Mouse (Mus musculus) lung, adult 2 months (tissue): ENCODE data around the gene 1700025C18Rik. TPM values are rescaled to one million over a fixed set of nuclear protein-coding genes. Genes with fewer than 3 reads are reported as not detected.

Experiments used
- DNase-seq: peaks from one replicate; pipeline ENCODE4 v3.0.0; 2022
- H3K4me1 ChIP-seq: fragments of 200-500 bp; 2 replicates; pipeline ENCODE4 v1.6.1; 2011; ENCODE audit warnings: low read length; ENCODE audit not compliant: control insufficient read depth, insufficient read depth
- H3K4me3 ChIP-seq: fragments of 200-500 bp; replicated peaks from 2 replicates; pipeline ENCODE3; 2011; ENCODE audit warnings: low read depth, mild to moderate bottlenecking, control low read depth, low read length; ENCODE audit errors: extremely low read depth
- CTCF ChIP-seq: fragments of 200-500 bp; IDR thresholded peaks from 2 replicates; pipeline ENCODE4 v1.5.1; 2011; ENCODE audit warnings: mild to moderate bottlenecking, low read length, control low read depth; ENCODE audit not compliant: insufficient read depth
- POLR2A ChIP-seq: fragments of 200-500 bp; IDR thresholded peaks from 2 replicates; pipeline ENCODE4 v1.6.1; 2011; ENCODE audit warnings: low read depth, mild to moderate bottlenecking, control low read depth, low read length, borderline replicate concordance; ENCODE audit errors: extremely low read depth
- WGBS: fragments of 180-500 bp; shearing (Covaris S2); methylation state at CpG from one replicate; pipeline ENCODE4 v1.1.7; 2018; 5-methylcytosine and 5-hydroxymethylcytosine counted together
- polyA plus RNA-seq: library from polyadenylated mRNA; depleted of rRNA; stranded (reverse); fragments of >200 nt; gene quantifications from 2 replicates; pipeline ENCODE4 v1.2.3, GENCODE M21; 2012

1700025C18Rik gene
- polyA plus RNA-seq, 1 experiment = not detected

DNA sequence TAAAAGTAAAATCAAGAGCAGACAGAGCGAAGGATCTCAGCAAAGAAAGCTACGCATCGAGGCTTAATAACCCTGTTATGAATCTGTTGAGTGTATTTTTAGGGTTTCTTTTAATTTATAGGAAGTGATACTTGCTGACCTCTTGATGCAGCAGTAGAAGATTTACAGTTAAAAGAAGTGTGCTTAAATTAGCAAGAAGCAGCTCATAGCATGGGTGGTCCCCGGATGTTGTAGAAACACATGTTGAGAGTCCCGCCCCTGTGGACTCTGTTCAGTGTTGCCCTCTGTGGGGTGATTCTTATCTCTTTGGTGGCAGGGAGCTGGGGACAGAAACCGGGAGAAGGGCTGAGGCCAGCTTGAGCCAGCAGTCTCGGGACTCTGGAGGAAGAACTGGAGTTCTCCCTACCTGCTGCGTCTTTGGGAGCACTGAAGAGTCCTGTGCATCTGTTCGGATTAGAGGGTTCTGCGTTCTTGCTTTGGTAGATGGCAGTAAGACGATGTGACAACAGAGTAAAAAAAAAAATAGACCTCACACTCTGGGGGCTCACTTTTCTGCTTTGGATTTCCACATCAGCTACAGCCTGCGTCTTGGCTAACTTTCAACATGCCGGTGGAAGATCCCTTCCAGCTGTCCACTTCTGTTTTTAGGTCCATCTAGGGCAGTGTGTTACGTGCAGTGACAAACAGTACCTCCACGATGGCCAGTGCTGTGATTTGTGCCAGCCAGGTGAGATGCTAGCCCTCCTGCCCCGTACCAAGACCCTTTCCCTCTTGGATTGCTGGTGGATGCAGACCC is 28.7 kb downstream of the 1700025C18Rik start:
- Histone ChIP-seq H3K4me1 (peaks cover under 1% of the 10 kb centered on the region; the same call in 1 of the 2 replicates), H3K4me3 (no peak overlapping the region)
- TF ChIP-seq POLR2A (no peak), CTCF (no peak)
- 53% methylated on average over 16 of the region's 16 CpGs for WGBS
- no peak for DNase-seq

DNA sequence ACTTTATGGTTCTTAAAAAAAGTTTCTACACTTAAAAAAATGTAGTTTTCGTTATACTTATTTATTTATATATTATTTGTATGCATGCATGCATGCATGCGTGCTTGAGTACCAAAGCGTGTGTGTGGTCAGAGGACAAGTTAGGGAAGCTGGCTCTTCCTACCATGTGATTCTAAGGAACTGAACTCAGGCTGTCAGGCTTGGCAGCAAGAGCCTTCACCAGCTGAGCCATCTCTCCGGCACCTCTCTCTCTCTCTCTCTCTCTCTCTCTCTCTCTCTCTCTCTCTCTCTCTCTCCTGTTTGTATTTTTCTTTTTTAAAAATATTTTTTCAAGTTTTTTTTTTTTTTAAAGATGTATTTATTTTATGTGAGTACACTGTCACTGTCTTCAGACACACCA is 30.6 kb downstream of the 1700025C18Rik start:
- Histone ChIP-seq H3K4me3 (no peak overlapping the region), H3K4me1 (peaks cover 4% of the 10 kb centered on the region)
- no peak for TF ChIP-seq POLR2A
- WGBS = 78% methylated on average over 4 of the region's 4 CpGs
- DNase-seq = no peak

DNA sequence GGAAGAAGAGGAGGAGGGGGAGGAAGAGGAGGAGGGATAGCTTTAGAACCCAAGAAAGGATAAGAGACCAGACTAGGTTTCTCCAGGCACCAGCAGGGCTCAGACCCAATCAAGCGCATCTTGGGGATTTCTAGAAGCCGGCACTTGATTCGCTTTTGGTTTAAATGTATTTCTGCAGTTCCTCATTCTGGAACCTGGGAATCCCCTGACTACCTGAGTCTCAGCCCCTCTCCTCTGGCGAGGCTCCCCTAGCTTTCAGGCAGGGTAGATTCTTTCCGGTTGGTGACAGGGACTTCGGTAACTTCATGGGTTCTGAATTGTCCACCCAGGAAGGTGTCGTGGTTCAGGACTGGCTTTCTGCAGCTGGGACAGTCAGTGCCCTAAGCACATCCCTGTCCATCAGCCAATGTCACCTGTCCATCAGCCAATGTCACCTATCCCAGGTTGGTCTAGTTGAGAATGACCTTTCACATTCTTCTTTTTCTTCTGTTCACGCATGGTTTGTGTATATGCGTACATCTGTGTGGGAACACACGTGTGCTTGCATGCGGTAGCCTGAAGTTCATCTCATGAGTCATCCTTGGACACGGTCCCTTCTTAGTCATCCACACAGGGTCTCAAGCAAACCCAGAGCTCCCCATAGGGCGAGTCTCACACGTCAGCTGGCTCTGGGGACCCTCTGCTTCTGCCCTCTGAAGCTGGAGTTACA is 34.0 kb downstream of the 1700025C18Rik start:
- Histone ChIP-seq H3K4me3 (peak overlapping the region; percentile 72), H3K4me1 (peaks cover 4% of the 10 kb centered on the region)
- no peak for TF ChIP-seq CTCF
- TF ChIP-seq POLR2A = no peak
- 62% methylated on average over 14 of the region's 14 CpGs for WGBS
- no peak for DNase-seq

GRCm38 (mm10) chr2:165055905-165056304 is 34.6 kb downstream of the 1700025C18Rik start:
- DNase-seq = peak; percentile 20
- WGBS = 4% methylated on average over 7 of the region's 7 CpGs
- TF ChIP-seq POLR2A (no peak), CTCF (no peak)
- Histone ChIP-seq H3K4me3 (peak overlapping the region; percentile 72), H3K4me1 (peaks cover 4% of the 10 kb centered on the region)

- DNase-seq = peak; percentile 56
- peak within 1 kb of the TSS; percentile 72 for H3K4me3 ChIP-seq
- TF ChIP-seq CTCF (no peak), POLR2A (peak; percentile 93; the same call in 1 of the 2 replicates)
- peaks cover 4% of the 10 kb centered on the region for H3K4me1 ChIP-seq
- whole genome bisulfite sequencing = 7% methylated on average over 25 of the region's 25 CpGs
Measured at GRCm38 (mm10) chr2:165054888-165055852, 35.4 kb downstream of the 1700025C18Rik start, which contains the start of gene Cd40. TSS of gene Cd40 (plus strand) at chr2:165055627.

GRCm38 (mm10) chr2:165051566-165051965 is 39.0 kb downstream of the 1700025C18Rik start:
- DNase-seq = no peak
- peaks cover under 1% of the 10 kb centered on the region; the same call in 1 of the 2 replicates for H3K4me1 ChIP-seq
- H3K4me3 ChIP-seq = no peak overlapping the region
- 25% methylated on average over 11 of the region's 11 CpGs for WGBS
- TF ChIP-seq POLR2A (no peak), CTCF (no peak)

GRCm38 (mm10) chr2:165050826-165051548 is 39.6 kb downstream of the 1700025C18Rik start:
- 68% methylated on average over 18 of the region's 18 CpGs for WGBS
- Histone ChIP-seq H3K4me1 (no peaks in the 10 kb centered on the region), H3K4me3 (no peak overlapping the region)
- TF ChIP-seq POLR2A = no peak
- no peak for DNase-seq

DNA sequence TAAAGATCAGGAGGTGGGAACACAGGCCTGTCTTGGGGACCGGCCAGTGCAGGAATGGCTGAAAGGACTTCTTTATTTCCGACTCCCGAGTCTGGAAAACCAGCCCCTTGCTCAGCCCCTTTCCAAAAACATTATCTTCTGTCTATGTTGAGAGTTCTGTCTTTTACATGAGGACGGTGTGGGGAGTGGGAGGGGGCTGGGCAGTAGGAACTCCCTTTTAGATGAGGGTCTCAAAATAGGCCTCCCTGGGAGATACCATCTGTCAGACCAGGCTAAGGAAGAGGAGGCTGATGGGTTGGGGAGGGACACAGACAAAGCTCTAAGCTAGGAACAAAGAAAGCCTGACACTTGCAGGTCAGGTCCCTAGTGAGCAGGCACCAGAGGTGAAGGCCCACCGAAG is 41.5 kb downstream of the 1700025C18Rik start:
- DNase-seq = no peak
- WGBS = 61% methylated on average over 5 of the region's 5 CpGs

GRCm38 (mm10) chr2:165043729-165044128 is 46.8 kb downstream of the 1700025C18Rik start:
- Histone ChIP-seq H3K4me3 (no peak overlapping the region), H3K4me1 (no peaks in the 10 kb centered on the region)
- WGBS = 65% methylated on average over 2 of the region's 2 CpGs
- DNase-seq = no peak
- TF ChIP-seq POLR2A = no peak
- TF ChIP-seq CTCF = no peak

More for the DNA sequence above, 41.5 kb downstream of the 1700025C18Rik start:
- H3K4me1 ChIP-seq = no peaks in the 10 kb centered on the region
- H3K4me3 ChIP-seq = no peak overlapping the region
- TF ChIP-seq POLR2A (no peak), CTCF (no peak)
